Mouse (Mus musculus) megakaryocyte, embryonic 14.5 days (primary cell): ENCODE data around the gene Myadml2.

Experiments
- FLI1 ChIP-seq: IDR thresholded peaks from 2 replicates; pipeline ENCODE4 v1.6.1; 2012; ENCODE audit warnings: low read length, inconsistent platforms, mixed read lengths
- GATA1 ChIP-seq: IDR thresholded peaks from 3 replicates; pipeline ENCODE4 v1.6.1; 2012; ENCODE audit warnings: mixed read lengths, low read length, inconsistent platforms, borderline replicate concordance

GRCm38 (mm10) chr11:120608241-120609034 lies 39.5 kb downstream of the Myadml2 start, which contains the start of gene Npb:
- no peak for TF ChIP-seq GATA1
- TF ChIP-seq FLI1, result no peak
